Mouse (Mus musculus): ENCODE measurements around the gene Eef1akmt2.

DNA sequence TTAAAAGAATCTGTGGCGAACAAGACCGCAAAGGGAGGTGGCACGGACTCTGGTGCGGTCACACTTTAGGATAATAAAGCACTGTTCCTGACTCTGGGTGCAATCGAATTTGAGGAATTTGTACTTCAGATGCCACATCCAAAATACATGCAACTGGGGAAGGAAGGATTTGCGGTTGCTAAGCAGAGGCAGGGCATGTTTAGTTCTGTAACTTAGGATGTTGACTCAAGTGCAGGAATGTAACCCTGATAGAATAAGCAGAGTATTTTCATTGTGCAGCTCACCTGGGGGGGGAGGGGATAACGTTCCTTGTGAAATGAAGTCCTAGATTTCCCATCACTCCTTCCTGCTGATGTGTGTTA is 38.4 kb downstream of the Eef1akmt2 start:
- TF ChIP-seq CTCF (IDR thresholded peaks at IDR 0.05; ENCODE audit: control insufficient read depth, insufficient read depth, low read length) (no peak), POLR2A (IDR thresholded peaks at IDR 0.05; ENCODE audit: borderline replicate concordance, control insufficient read depth, low read depth, low read length) (no peak)
